Mouse (Mus musculus) granulocyte monocyte progenitor cell, adult 5-6 weeks (primary cell): ENCODE data around the gene Hadha. TPM values are rescaled to one million over a fixed set of nuclear protein-coding genes. Genes with fewer than 3 reads are reported as not detected.

Experiments
- ATAC-seq: replicated peaks from 2 replicates; pipeline ENCODE4 v1.8.0; 2016; ENCODE audit warnings: mild to moderate bottlenecking, moderate TSS enrichment, inconsistent platforms; ENCODE audit not compliant: poor library complexity, severe bottlenecking
- total RNA-seq, 2 experiments: library from RNA; stranded (forward) in 1 of 2; stranded (reverse) in 1 of 2; fragments of 200-712, 200-1000 nt in 1 of 2; fragments of >200 nt in 1 of 2; fragmentation: Nextera tagmentation in 1 of 2; gene quantifications; 2 replicates each; pipeline ENCODE4 v1.2.3; 2014 to 2017

Gene Hadha
- total RNA-seq, 2 experiments from 2014 or later = 97.8 to 128 TPM

DNA sequence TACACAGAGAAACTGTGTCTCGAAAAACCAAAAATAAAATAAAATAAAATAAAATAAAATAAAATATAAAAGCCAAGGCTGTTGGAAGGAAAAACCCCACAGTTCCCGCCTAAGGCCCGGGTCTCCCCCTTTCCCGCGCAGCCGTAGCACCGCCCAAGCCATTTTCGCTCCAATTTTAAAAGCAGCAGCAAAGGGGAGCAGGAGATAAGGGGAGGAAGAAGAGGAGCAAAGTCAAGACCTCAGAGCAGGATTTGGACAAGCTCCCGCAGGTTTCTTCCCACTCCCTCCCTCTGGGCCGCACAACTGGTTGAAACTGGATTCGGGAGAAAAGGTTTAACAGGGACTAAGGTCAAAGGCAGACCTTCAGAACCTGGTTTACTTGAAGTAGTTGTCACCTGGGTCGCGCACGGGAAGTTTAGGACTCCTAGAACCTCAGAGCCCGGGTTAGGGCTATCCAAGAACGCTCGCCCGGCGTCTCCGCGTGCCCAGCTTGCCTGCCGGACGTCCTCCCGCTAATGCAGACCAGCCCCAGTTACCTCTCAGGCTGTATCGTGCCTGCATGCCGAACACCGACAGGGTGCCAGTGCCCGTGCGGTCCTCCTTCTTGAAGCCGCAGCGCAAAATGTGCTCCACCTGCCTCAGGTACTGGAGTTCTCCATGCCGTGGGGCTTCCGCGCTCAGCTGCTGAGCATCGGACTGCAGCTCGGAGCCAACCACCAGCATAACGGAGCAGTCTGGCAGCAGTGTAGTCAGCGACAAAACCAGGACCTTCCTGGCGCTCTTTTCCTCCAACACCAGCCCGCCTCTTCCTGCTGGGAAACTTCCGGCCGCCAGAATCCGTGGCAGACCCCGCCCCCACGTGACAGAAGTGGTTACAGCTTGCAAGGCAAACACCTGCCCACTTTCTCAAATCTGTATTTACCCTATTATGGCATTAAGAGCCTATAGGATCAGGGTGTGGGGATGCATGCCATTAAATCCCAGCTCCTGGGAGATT lies 81.8 kb downstream of the Hadha start, which contains the start of gene Tyms:
Gene Tyms, minus strand, starts transcription at position 793 of the 997 bp plus-strand sequence.
- peak; percentile 98 for ATAC-seq

GRCm38 (mm10) chr5:30072377-30072776 lies 82.6 kb downstream of the Hadha start:
- no peak for ATAC-seq

DNA sequence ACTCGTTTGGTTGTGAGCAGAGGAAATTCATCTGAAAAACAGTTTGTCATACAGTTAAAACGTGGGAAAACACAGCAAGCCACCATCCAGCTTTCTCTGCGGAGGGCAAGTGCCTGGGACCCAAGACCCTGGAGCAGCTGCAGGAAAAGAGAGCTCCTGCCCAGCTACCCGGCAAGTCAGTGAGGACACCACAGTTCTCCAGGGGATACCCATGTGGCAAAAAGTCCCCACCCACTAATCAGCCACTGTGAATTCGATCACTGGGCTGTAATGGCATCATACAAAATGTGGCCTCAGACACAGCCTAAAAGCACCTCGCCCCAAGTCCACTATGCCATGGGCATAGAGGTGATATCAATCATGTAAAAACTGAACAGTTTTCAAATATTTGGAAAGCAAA lies 83.3 kb downstream of the Hadha start:
- ATAC-seq = no peak

Other genes with a start within 250 kb of the Hadha start
- gene Il6, start 142.0 kb downstream of the Hadha start, total RNA-seq (2014; fragmentation: Nextera tagmentation) = 0.96 and 10.4 TPM in 2 replicates
- gene Il6, start 142.0 kb downstream of the Hadha start, total RNA-seq (2017) = 0.39 and 2.6 TPM in 2 replicates
- 86.1 and 102 TPM in 2 replicates for gene Tyms, start 81.5 kb downstream of the Hadha start, total RNA-seq (2014; fragmentation: Nextera tagmentation)
- gene Tyms, start 81.5 kb downstream of the Hadha start, total RNA-seq (2017) = 228 and 229 TPM in 2 replicates
- gene Garem2, start 50.0 kb downstream of the Hadha start, total RNA-seq (2014; fragmentation: Nextera tagmentation) = not detected in 2 replicates
- not detected in 2 replicates for gene Garem2, start 50.0 kb downstream of the Hadha start, total RNA-seq (2017)
- not detected in 2 replicates for gene 3110082J24Rik, start 49.1 kb downstream of the Hadha start, total RNA-seq (2014; fragmentation: Nextera tagmentation)
- not detected in 2 replicates for gene 3110082J24Rik, start 49.1 kb downstream of the Hadha start, total RNA-seq (2017)
- 108 and 135 TPM in 2 replicates for gene Hadhb, start 86 bp upstream of the Hadha start, total RNA-seq (2014; fragmentation: Nextera tagmentation)
- 79.1 and 83.8 TPM in 2 replicates for gene Hadhb, start 86 bp upstream of the Hadha start, total RNA-seq (2017)
- 0.30 TPM in 1 of 2 replicates, not detected in the other for gene Adgrf3, start 50.6 kb upstream of the Hadha start, total RNA-seq (2014; fragmentation: Nextera tagmentation)
- not detected in 2 replicates for gene Adgrf3, start 50.6 kb upstream of the Hadha start, total RNA-seq (2017)
- gene Selenoi, start 77.4 kb upstream of the Hadha start, total RNA-seq (2014; fragmentation: Nextera tagmentation) = 22.7 and 38.5 TPM in 2 replicates
- gene Selenoi, start 77.4 kb upstream of the Hadha start, total RNA-seq (2017) = 48.1 and 61.2 TPM in 2 replicates
- not detected in 2 replicates for gene Drc1, start 126.2 kb upstream of the Hadha start, total RNA-seq (2014; fragmentation: Nextera tagmentation)
- gene Drc1, start 126.2 kb upstream of the Hadha start, total RNA-seq (2017) = not detected in 2 replicates